In the genomic region with DNA sequence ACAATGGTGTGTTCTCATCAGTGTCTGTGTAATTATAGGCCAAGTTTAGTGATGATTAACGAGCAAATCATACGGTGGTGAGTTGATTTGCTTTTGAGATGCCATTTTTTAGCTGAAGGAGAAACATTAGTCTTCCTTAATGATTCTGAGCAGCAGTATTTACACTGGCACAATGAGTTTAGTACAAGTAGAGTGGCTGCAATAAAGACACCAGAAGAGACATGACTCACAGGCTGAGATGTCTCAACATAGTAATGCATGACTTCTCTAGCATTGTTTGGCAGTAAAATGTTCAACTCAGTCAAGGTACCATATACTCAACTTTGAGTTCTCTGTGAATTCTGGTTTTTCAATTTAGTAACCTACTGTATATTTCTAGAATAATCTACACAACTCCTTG, we compare ENCODE assay signal across 14 mouse cellular contexts.
"Had no signal": no experiment of that assay in that cellular context is flagged by ENCODE, and none has a peak within 500 bp of the region (broad histone marks: within the 10 kb centered on the region; RNA-seq: fewer than 3 reads in every experiment).

No protein-coding gene starts in this region.

- DNase-seq: lung, adult 18-20 months; lung, embryonic 14.5 days; lung, postnatal 10 days; lung, postnatal 4 days; midbrain, embryonic 14.5 days; retina, postnatal 1 day; right cerebral cortex, adult 18-20 months; right cerebral cortex, postnatal 25 days; right cerebral cortex, postnatal 4 days; spleen, adult 18-20 months; thymus, adult 18-20 months; thymus, postnatal 14 days; thymus, postnatal 36 days had no signal

- ATAC-seq: midbrain, embryonic 16.5 days had no signal
